Mouse (Mus musculus) cortical plate, adult 2 months (tissue): Measurements from ENCODE around the gene Gtf2h3. TPM values are rescaled to one million over a fixed set of nuclear protein-coding genes. Genes with fewer than 3 reads are reported as not detected.
"Not testable (repeated sequence)": the region's sequence is repeated elsewhere in the genome, so short reads cannot be mapped to it uniquely, and the experiment has no call there.

ENCODE experiments used
- H3K27ac ChIP-seq: fragments of 200-500 bp; 2 replicates; pipeline ENCODE4 v1.5.1; 2012; ENCODE audit warnings: low read length, control low read depth, inconsistent platforms; ENCODE audit not compliant: insufficient read depth
- H3K4me1 ChIP-seq: fragments of 200-500 bp; 2 replicates; pipeline ENCODE4 v1.6.1; 2011; ENCODE audit warnings: low read length; ENCODE audit not compliant: control insufficient read depth, insufficient read depth
- H3K4me3 ChIP-seq: fragments of 200-500 bp; 2 replicates; pipeline ENCODE4 v1.5.1; 2011; ENCODE audit warnings: mild to moderate bottlenecking, low read length, control low read depth; ENCODE audit not compliant: insufficient read depth
- CTCF ChIP-seq: fragments of 200-500 bp; IDR thresholded peaks from 2 replicates; pipeline ENCODE4 v1.5.1; 2011; ENCODE audit warnings: mild to moderate bottlenecking, control low read depth, low read length; ENCODE audit not compliant: insufficient read depth; ENCODE audit errors: extremely low read depth
- POLR2A ChIP-seq: fragments of 200-500 bp; IDR thresholded peaks from 2 replicates; pipeline ENCODE4 v1.6.1; 2011; ENCODE audit warnings: mild to moderate bottlenecking, low read length, control low read depth; ENCODE audit not compliant: insufficient read depth; ENCODE audit errors: extremely low read depth
- polyA plus RNA-seq: library from polyadenylated mRNA; depleted of rRNA; stranded (reverse); fragments of >200 nt; gene quantifications from 2 replicates; pipeline ENCODE4 v1.2.3, GENCODE M21; 2012

The Gtf2h3 gene
- polyA plus RNA-seq, 1 experiment: 46.0 TPM

GRCm38 (mm10) chr5:124614709-124615108 lies 35.8 kb downstream of the Gtf2h3 start:
- Histone ChIP-seq H3K4me3 (no peak overlapping the region), H3K27ac (no peak overlapping the region), H3K4me1 (no peaks in the 10 kb centered on the region)
- TF ChIP-seq CTCF: no peak
- no peak for TF ChIP-seq POLR2A

GRCm38 (mm10) chr5:124618711-124619110 lies 39.8 kb downstream of the Gtf2h3 start:
- Histone ChIP-seq H3K4me3 (no peak overlapping the region), H3K4me1 (no peaks in the 10 kb centered on the region), H3K27ac (no peak overlapping the region)
- TF ChIP-seq POLR2A: no peak
- no peak for TF ChIP-seq CTCF

- Histone ChIP-seq H3K4me3 (no peak overlapping the region), H3K27ac (no peak overlapping the region), H3K4me1 (no peaks in the 10 kb centered on the region)
- no peak for TF ChIP-seq CTCF
- no peak for TF ChIP-seq POLR2A
These were observed 42.4 kb downstream of the Gtf2h3 start for GRCm38 (mm10) chr5:124621362-124621761.

GRCm38 (mm10) chr5:124622890-124623289 lies 44.0 kb downstream of the Gtf2h3 start:
- no peak for TF ChIP-seq CTCF
- TF ChIP-seq POLR2A: no peak
- Histone ChIP-seq H3K4me3 (no peak overlapping the region), H3K27ac (0 out of 2 replicates have a peak overlapping the region, but pooled peaks have one; percentile 5), H3K4me1 (no peaks in the 10 kb centered on the region)

GRCm38 (mm10) chr5:124624291-124624690 lies 45.4 kb downstream of the Gtf2h3 start:
- no peak overlapping the region for H3K4me3 ChIP-seq
- H3K4me1 ChIP-seq: peaks cover 2% of the 10 kb centered on the region; the same call in 1 of the 2 replicates
- no peak for TF ChIP-seq CTCF
- no peak for TF ChIP-seq POLR2A
- no peak overlapping the region for H3K27ac ChIP-seq

- H3K27ac ChIP-seq: peak within 1 kb of the TSS; percentile 32; the same call in 1 of the 2 replicates
These were observed 49.8 kb downstream of the Gtf2h3 start, which contains the start of gene Atp6v0a2 for GRCm38 (mm10) chr5:124628448-124629363. Gene Atp6v0a2, plus strand, starts transcription at chr5:124628576.

GRCm38 (mm10) chr5:124629641-124630040 lies 50.7 kb downstream of the Gtf2h3 start:
- H3K4me3 ChIP-seq: peak overlapping the region; percentile 86
- H3K4me1 ChIP-seq: peaks cover 7% of the 10 kb centered on the region
- TF ChIP-seq POLR2A (no peak), CTCF (no peak)
- no peak overlapping the region for H3K27ac ChIP-seq

More at GRCm38 (mm10) chr5:124628448-124629363, 49.8 kb downstream of the Gtf2h3 start, which contains the start of gene Atp6v0a2:
- H3K4me1 ChIP-seq: peaks cover 7% of the 10 kb centered on the region
- TF ChIP-seq POLR2A: peak; percentile 33; the same call in 1 of the 2 replicates
- no peak for TF ChIP-seq CTCF
- H3K4me3 ChIP-seq: peak within 1 kb of the TSS; percentile 86

GRCm38 (mm10) chr5:124631685-124632084 lies 52.7 kb downstream of the Gtf2h3 start:
- TF ChIP-seq CTCF: no peak
- no peak for TF ChIP-seq POLR2A
- Histone ChIP-seq H3K27ac (no peak overlapping the region), H3K4me1 (peaks cover 7% of the 10 kb centered on the region), H3K4me3 (no peak overlapping the region)

GRCm38 (mm10) chr5:124632461-124632860 lies 53.5 kb downstream of the Gtf2h3 start:
- TF ChIP-seq CTCF (no peak), POLR2A (no peak)
- Histone ChIP-seq H3K4me3 (no peak overlapping the region), H3K4me1 (peaks cover 7% of the 10 kb centered on the region), H3K27ac (no peak overlapping the region)

- no peak for TF ChIP-seq CTCF
- Histone ChIP-seq H3K4me1 (peaks cover 5% of the 10 kb centered on the region), H3K4me3 (no peak overlapping the region), H3K27ac (no peak overlapping the region)
These were observed 54.5 kb downstream of the Gtf2h3 start for GRCm38 (mm10) chr5:124633425-124633824.

- not testable (repeated sequence) for H3K4me1 ChIP-seq, H3K4me3 ChIP-seq, H3K27ac ChIP-seq
- TF ChIP-seq CTCF: peak; percentile 30; the same call in 1 of the 2 replicates
These were observed 56.1 kb downstream of the Gtf2h3 start for GRCm38 (mm10) chr5:124635068-124635467.
